Mouse (Mus musculus) erythroblast, embryonic 14.5 days (primary cell): ENCODE measurements around the gene Gmds.

Experiments
- GATA1 ChIP-seq: IDR thresholded peaks from 2 replicates; pipeline ENCODE4 v1.6.1; 2012; ENCODE audit warnings: low read length, inconsistent platforms, mixed read lengths
- TAL1 ChIP-seq: IDR thresholded peaks from 3 replicates; pipeline ENCODE4 v1.6.1; 2012; ENCODE audit warnings: low read length, inconsistent platforms, mixed read lengths

GRCm38 (mm10) chr13:32371874-32372530, 33.5 kb upstream of the Gmds start:
- TF ChIP-seq GATA1 (no peak), TAL1 (no peak)
